Mouse (Mus musculus) left cerebral cortex, adult 11 months (tissue): Measurements from ENCODE around the gene Ccdc51.

Experiments
- DNase-seq: peaks from one replicate; pipeline ENCODE4 v3.0.0; 2022; ENCODE audit warnings: low spot score

The Ccdc51 gene

DNA sequence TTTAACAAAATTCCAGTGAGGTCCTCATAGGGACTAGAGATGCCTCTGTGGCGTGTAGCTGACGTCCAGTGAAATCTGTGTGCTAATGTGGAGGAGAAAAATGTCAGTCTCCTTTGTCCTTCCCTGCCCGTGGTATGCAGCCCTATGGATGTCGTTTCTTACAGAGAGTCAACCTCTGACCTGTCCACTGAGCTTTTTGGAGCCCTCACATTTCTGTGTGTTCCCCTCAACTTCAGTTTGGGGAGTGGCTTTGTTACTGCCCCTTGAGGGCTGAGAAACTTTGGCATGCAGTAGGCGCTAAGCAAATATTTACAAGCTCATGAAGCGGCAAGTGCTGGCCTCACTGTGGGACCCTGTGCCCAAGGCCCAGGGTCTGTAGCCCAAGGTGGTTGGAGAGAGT lies 15.0 kb downstream of the Ccdc51 start:
- no peak for DNase-seq

DNA sequence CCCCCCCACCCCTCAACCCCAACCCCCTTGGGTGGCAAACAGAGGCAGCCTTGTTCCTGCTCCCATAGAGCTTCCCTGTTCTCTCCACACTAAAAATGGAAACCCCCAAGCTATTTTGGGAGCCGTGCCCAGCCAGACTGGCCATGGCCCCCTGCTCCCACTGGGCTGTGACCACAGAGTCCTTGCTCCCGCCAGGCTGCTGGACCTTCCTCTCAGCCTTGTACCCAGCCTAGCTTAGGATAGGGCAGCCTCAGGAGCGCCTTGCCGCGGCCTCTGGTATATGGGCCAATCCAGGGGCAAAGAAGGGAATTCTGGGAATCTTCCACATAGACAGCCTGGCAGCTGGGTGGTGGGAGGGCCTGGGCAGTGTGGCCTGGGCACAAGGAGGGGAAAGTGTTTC lies 15.5 kb downstream of the Ccdc51 start:
- DNase-seq = peak; percentile 63

DNA sequence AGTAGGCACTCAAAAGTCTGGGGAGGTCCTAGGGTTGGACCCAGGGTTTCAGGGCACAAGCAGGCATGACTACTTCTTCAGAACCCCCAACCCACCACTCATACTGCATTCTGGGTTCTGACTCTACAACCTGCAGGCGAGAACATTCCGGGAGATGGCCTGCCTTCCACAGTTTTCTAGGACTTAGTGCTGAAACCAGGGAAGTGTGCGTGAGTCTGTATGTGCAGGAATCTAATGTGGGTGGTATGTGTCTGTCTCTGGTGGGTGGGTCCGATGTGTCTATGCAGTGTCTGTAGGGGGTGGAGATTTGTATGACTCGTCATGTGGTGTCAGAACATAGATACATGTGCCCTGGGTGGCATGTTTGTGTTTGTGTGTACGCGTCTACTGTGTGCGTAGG lies 16.1 kb downstream of the Ccdc51 start:
- DNase-seq = no peak

DNA sequence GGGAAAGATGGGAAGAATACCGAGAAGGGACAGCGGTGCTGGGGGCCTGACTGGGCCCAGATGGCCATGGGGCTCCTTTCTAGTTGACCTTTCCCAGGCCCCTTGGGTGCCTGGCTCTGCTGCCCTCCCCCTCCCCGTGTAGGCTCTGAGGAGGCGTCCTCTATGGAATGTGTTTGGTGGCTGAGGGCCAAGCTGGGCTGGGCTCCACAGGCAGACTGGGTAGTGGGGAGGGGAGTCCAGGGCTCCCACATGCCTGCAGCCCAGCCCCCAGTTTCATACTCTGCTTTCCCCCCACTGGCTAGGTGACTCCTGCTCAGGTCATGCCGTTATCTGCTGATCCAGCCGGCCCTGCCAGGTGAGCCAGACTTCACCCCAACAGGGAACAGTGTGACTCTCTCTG lies 16.7 kb downstream of the Ccdc51 start:
- no peak for DNase-seq

DNA sequence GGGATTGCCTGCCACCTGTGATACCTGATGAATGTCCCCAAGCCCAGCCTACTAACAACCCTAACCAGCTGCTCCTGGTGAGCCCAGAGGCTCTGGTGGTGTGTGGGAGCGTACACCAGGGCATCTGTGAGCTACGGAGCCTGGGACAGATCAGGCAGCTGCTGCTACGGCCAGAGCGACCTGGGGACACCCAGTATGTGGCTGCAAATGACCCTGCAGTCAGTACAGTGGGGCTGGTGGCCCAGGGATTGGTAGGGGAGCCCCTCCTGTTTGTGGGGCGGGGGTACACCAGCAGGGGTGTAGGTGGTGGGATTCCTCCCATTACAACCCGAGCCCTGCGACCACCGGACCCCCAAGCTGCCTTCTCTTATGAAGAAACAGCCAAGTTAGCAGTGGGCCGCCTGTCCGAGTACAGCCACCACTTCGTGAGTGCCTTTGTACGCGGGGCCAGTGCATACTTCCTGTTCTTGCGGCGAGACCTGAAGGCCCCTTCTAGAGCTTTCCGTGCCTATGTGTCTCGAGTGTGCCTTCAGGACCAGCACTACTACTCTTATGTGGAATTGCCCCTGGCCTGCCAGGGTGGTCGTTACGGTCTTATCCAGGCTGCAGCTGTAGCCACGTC lies 18.1 kb downstream of the Ccdc51 start:
- DNase-seq = no peak

DNA sequence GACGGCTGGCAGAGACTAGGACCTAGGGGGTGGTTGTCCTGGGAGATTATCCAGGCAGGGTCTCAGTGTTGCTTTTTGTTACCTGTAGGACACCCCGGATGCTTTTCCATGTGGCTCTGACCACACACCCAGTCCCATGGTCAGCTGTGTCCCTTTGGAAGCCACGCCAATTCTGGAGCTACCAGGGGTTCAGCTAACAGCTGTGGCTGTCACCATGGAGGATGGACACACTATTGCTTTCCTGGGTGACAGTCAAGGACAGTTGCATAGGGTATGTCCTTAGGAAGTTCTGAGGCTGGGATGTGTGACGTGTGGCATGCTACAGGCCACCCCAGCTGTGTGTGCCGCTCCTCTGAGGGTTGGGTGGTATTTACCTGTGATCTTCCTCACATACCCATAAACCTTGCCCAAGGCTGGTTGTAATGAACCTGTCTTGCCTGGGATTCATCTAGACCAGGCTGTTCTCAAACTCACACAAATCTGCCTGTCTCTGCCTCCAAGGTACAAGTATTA lies 19.7 kb downstream of the Ccdc51 start:
- DNase-seq = no peak

DNA sequence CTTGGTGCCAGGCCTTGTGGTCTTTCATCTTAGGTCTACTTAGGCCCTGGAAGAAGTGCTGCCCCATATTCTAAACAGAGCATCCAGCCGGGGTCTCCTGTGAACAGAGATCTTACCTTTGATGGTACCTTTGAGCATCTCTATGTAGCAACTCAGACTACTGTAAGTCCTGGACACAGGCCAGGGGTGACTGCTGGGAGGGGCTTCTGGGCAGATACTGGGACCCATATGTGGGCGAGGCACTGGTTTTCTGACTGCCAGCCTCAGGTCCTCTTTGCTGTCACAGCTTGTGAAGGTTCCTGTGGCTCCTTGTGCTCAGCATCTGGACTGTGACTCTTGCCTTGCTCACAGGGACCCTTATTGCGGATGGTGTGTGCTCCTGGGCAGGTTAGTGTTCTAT lies 20.2 kb downstream of the Ccdc51 start:
- no peak for DNase-seq

DNA sequence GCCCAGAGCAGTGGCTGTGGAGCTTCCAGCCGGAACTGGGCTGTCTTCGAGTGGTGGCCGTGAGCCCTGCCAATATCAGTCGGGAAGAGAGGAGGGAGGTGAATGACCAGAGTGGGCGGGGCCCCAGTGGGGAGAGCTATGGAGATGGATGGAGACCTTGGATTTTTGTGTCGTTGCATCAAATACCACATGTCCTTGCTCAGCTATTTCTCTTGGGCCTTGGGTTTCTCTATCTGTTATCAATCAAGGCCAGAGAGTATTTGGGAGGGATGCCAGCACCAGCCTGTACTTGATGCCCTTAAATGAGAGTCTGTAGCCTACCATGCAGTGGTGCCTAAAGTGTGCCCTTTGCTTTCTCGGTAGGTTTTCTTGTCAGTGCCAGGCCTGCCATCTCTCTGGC lies 21.0 kb downstream of the Ccdc51 start:
- no peak for DNase-seq

DNA sequence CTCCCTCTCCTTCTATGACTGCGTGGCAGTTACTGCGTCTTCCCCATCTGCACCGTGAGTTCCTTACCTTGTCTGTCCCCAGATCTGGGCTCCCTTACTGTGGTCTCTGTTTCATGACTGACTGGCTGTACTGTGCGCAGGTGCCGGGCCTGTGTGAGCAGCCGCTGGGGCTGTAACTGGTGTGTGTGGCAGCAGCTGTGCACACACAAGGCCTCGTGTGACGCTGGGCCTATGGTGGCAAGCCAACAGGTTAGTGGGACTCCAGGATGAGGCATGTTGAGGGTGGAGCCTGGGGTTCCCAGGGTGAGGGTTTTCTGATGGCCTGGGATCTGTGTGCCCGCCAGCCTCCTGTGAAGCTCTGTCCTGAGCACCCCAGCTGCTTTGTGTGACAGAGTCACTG lies 21.8 kb downstream of the Ccdc51 start:
- no peak for DNase-seq

DNA sequence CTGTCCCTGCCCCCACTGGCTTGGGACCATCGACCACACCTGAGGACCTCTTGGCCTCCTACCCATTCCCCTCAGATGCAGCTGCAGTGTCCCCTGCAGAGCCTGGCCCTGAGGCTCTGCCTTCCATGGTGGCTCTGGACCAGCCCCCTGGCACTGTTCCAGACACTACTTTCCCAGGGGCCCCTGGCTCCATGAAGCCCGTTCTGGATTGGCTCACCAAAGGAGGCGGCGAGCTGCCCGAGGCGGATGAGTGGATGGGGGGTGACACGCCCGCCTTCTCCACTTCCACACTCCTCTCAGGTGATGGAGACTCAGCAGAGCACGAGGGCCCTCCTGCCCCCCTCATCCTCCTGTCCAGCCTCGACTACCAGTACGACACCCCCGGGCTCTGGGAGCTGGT lies 22.7 kb downstream of the Ccdc51 start:
- no peak for DNase-seq

DNA sequence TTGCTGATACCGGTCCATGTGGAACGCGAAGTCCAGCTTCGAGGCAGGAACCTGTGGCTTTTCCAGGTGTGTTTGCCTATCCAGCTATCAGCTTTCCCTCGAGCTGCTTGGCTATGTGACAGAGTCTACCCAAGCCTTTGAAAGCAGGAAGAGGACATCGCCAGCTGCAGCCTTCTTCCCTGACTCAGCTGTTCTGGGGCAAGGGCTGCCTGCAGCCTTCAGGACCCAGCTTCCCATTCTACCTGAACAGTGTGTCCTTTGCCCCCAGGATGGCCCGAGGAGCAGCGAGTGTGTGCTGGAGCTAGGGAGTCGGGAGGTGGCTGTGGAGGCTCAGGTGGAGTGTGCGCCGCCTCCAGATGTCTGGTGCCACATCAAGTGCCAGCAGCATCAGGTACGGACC lies 23.4 kb downstream of the Ccdc51 start:
- no peak for DNase-seq

DNA sequence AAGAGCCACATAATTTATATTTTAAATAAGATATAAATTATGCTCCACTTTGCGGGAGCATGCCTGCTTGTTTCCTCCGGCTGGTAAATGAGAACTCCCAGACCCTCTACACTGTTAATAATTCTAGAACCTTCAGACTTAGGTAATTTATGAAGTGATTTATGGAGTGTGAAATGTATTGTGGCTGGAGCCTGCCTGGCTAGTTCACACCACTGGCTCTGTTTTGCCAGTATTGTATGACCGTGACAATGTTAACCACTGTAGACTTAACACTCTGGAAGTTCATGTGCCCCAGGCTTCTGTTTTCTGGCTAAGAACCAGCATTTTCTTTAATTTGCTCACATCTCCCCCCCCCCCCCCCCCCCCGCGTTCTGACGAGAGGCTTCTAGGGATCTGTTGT lies 25.0 kb downstream of the Ccdc51 start:
- no peak for DNase-seq

DNA sequence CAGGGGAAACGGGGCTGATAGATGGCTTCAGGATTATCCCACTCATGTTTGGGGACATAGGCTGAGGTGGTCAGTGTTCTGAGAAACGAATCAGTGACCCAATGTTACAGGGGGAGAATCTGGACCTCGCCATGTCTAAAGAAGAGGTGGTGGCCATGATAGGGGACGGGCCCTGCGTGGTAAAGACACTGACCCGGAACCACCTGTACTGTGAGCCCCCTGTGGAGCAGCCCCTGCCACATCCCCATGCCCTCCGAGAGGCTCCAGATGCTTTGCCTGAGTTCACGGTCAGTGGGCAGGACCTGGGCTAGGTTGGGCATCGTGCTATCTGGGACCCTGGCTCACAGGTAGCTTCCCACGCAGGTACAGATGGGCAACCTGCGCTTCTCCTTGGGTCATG lies 27.9 kb downstream of the Ccdc51 start:
- DNase-seq = no peak

DNA sequence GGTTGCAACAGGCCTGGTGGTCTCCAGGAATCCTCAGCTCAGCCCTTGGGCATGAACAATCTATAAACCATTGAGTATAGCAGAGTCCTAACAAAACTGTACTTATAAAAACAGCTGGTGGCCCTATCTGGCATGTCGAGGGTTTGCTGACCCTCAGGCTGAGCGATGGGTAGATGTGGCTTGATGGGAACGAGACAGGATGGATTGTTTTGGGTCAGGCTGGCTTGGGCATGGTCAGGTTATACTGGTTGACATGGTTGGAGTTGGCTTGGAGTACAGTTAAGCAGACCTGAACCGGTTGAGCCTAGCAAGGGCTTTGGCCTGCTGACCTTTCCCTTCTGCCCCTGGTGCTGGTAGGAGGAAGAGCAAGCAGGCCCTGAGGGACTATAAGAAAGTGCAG lies 28.8 kb downstream of the Ccdc51 start:
- no peak for DNase-seq

DNA sequence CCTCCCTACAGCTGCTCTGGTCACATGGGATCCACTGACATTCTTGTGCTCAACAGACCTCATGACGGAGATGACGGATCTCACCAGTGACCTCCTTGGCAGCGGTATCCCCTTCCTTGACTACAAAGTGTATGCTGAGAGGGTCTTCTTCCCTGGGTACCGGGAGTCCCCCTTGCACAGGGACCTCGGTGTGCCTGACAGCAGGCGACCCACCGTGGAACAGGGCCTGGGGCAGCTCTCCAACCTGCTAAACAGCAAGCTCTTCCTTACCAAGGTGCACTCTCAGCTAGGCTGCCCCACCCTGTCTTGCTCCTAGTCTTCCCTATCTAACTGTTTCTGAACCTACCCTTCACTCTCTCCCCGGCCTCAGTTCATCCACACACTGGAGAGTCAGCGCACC lies 29.3 kb downstream of the Ccdc51 start:
- no peak for DNase-seq

DNA sequence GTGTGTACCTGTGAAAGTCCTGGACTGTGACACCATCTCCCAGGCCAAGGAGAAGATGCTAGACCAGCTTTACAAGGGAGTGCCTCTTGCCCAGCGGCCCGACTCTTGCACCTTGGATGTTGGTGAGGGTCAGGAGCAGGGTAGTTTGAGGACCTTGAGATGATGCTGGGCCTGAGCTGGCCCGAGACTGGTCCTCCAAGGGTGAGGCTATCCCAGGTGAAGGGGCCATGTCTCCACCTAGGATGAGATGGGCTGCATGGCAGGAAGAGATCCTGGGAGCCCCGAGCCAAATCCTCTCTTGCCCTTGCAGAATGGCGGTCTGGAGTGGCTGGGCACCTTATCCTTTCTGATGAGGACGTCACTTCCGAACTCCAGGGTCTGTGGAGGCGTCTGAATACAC lies 31.0 kb downstream of the Ccdc51 start:
- no peak for DNase-seq

DNA sequence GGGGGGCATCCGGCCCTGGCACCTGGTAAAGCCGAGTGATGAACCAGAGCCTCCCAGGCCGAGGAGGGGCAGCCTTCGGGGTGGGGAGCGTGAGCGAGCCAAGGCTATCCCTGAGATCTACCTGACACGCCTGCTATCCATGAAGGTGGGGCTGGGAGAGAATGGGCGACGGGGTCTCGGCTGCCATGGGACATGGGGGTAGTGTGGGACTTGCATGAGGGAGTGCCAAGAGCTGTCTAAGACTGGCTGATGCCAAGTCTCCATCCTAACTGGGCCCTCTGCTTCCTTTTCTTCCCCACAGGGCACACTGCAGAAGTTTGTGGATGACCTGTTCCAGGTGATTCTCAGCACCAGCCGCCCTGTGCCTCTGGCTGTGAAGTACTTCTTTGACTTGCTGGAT lies 32.0 kb downstream of the Ccdc51 start:
- no peak for DNase-seq

DNA sequence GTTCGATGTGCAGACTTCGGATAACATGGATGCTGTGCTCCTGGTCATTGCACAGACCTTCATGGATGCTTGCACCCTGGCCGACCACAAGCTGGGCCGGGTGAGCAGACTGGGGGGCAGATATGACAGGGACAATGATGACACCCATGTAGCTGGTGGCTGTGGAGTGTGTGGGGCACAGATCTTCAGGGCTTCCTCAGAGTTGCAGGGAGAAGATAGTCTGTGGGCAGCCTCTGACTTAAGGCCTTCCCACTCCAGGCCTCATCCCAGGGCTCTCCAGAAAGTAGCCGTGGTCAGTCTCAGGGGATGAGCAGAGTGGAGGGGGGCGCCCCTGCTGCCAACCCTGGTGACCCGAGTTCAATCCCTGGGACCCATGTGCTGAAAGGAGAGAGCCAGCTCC lies 32.6 kb downstream of the Ccdc51 start:
- DNase-seq = no peak

DNA sequence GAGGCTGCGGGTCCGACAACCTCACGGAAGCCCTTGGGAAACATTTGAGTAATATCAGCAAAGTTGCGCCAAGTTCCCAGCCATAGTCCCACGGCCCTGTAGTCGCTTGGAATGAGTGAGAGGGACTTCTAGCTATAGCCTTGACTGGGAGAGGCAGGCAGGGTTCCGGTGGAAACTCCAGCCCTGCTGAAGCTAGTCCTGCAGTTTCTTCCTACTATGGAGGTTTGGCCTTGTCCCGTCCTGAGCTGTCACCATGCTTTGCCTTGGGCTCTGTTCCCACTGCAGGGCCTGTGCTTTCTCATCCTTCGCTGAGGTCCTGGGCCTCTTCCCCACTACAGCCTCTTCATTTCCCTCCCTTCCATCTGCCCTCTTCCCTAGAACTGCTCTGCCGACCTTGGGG lies 33.9 kb downstream of the Ccdc51 start:
- no peak for DNase-seq

DNA sequence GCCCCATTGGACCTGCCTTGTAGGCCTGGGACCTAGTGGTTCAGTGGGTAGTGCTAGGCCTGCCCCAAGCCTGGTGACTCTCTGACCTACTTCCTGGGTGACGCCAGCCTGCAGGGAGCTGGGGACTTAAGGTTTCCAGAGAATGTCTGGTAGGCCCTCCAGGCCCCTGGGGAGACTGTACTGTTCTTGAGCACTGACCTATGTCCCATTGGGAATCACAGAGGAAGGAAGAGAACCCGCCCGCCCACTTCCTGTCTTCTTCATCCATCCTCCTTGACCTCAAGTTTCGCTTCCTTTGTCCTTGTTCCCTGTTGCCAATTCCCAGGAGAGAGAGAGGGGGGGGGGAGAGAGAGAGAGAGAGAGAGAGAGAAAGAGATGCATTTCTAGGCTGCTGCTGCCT lies 35.8 kb downstream of the Ccdc51 start:
- no peak for DNase-seq

DNA sequence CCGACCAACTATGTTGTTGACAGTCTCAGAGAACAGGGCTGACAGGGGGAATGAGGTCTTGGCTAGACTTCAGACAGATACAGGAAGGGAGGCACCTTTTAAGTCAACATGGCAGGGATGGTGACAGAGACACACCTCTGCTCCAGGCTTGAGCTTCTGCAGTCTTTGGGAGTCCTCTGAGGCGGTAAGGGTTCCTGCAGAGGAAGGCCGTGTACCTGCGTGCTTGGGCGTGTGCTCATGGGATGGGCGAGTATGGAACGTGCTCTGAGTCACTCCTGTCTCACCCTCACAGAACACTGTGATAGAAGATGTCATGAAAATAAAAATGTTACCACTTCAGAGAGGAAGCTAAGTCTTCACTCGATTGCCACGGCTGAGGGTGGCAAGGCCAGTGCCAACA lies 37.3 kb downstream of the Ccdc51 start:
- DNase-seq = no peak

DNA sequence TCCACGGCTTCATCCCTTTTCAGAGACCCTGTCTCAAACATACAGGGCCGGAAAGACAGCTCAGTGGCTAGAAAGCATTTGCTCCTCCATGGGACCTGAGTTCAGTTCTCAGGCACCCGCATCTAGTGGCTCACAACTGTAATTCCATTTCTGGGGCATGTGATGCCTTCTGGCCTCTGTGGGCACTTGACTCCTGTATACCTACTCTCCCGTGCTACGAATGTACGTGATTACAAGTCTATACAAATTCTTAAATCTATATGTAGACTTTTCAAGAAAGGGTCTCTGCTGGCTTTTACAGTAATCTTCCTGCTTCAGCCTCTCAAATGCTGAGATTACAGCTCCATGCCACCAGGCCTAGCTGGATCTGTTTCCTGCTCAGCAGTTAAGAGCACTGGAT lies 38.7 kb downstream of the Ccdc51 start:
- no peak for DNase-seq

DNA sequence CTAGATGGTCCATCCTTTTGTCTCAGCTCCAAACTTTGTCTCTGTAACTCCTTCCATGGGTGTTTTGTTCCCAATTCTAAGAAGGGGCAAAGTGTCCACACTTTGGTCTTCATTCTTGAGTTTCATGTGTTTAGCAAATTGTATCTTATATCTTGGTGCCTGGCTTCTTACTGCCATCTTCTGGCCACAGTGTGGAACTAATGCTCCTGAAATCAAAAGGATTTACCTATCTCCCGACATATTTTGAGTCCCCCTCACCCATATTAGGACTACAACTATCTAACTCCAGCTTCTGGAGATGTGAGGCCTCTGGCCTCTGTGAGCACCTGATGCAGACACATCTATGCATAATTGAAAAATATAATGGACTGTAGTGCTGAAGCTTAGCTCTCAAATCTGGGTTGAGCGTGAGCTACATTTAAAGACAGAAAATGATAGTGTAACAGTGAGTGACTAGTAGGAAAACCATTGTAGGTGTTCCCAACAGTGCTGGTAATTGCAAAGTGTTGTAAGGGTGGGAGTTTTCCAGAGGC lies 40.3 kb downstream of the Ccdc51 start:
- DNase-seq = no peak

DNA sequence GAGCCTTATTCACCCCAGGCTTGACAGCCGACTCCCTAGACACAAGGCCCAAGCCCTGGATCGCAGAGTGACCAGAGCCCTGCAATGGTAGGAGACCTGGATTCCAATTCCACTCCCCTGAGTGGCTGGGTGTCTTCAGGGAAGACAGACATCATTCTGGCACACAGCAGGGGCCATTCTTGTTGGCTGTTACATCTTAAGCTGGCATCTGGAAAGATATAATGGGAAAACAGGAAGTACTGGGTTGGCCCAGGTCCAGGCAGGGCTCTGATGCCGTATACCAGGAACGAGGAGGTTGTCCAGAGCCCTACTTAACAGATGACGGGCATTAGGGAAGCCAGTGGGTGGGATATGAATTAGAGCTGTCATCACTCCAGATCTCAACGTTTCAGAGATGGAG lies 41.0 kb downstream of the Ccdc51 start:
- DNase-seq = no peak

DNA sequence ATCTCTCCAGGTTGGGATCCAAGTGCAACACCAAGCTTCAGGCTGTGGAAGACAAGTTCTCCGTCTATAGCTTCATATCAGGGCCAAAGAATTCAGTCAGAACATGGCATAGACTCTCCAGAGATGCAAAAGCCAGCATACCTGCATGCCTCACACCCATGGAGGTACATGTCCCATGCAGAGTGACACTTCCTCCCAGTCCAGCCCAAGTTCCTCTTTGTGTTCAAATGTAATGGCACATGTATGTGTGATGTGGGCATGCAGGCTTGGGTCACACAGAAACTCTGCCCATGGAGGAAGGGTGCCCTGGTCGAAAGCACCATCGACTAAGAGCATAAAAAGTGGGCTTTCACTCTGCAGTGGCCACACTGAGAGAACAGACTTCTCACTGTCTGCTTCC lies 41.9 kb downstream of the Ccdc51 start:
- DNase-seq = no peak
